Mouse (Mus musculus): Measurements from ENCODE around the gene Nfe2l1. TPM values are rescaled to one million over a fixed set of nuclear protein-coding genes. Genes with fewer than 3 reads are reported as not detected.

The Nfe2l1 gene
- polyA plus RNA-seq, 1 experiment from 2014 or later, result 67.8 TPM

DNA sequence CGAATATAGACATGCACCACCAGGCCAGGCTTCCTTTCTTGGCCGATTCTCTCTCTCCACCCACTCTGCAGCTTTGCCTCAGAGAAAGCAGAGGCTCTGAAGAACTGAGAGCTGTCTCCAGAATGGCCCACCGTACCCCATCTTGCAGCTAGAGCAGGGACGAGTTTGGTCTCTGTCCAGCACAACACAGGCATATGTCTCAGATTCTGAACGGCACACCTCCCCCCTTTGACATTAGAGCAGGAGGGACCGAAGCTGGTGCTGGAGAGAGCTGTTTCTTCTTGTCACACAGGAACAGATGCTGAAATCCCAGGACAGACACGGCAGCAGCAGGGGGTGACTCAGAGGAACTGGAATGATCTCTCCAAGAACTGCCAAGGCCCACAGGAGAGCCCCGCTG is 10.5 kb upstream of the Nfe2l1 start:
- no peaks in the 10 kb centered on the region for H3K9me3 ChIP-seq
- no peaks in the 10 kb centered on the region for H3K27me3 ChIP-seq
- WGBS, result 50% methylated on average over 8 of the region's 8 CpGs
- no peak overlapping the region for H3K27ac ChIP-seq
- H3K36me3 ChIP-seq, result no peaks in the 10 kb centered on the region
- H3K9ac ChIP-seq (replicated peaks), result no peak overlapping the region
- ATAC-seq, result no peak
- no peak overlapping the region for H3K4me3 ChIP-seq (replicated peaks)
- no peak overlapping the region for H3K4me2 ChIP-seq (replicated peaks)
- 0 out of 2 replicates have a peak, but pooled peaks cover 5% of the 10 kb centered on the region for H3K4me1 ChIP-seq (replicated peaks)

DNA sequence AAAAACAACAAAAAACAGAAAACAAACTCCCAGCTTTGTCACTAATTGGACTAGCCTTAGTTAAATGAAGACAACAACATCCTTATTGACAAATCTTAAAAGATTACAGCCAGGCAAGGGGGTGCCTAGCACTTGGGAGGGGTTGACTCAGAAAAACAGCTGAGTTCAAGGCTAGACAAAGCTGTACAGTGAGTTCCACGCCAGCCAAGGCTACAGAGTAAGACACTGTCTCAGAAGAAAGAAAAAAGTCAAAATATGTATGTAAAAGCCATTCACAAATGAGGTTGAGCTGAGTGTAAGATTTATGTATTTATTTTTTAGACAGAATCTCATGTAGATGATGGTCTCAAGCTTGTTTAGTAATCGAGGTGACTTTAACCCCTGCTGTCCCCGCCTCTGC is 10.1 kb upstream of the Nfe2l1 start:
- Histone ChIP-seq H3K9me3 (no peaks in the 10 kb centered on the region), H3K9ac (replicated peaks) (no peak overlapping the region), H3K4me2 (replicated peaks) (no peak overlapping the region), H3K4me1 (replicated peaks) (0 out of 2 replicates have a peak, but pooled peaks cover 5% of the 10 kb centered on the region), H3K27ac (no peak overlapping the region), H3K36me3 (no peaks in the 10 kb centered on the region), H3K27me3 (no peaks in the 10 kb centered on the region), H3K4me3 (replicated peaks) (no peak overlapping the region)
- 75% methylated on average over 3 of the region's 3 CpGs for WGBS
- ATAC-seq, result no peak

DNA sequence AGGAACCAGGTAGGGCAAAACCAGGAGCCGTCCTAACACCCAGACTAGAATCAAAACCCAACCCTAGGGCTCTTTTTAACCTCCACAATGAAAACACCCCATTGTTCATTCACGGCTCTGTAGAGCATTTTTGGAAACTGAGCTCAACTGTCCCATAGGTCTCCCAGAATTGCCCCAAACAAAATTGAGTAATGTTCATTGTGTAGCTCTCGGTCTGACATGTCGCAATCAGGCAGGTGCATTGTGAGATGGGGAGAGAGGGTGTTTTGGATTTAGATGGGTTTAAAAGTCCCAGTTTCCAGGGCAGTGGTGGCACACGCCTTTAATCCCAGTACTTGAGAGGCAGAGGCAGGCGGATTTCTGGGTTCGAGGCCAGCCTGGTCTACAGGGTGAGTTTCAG is 9.7 kb upstream of the Nfe2l1 start:
- Histone ChIP-seq H3K4me2 (replicated peaks) (no peak overlapping the region), H3K9me3 (no peaks in the 10 kb centered on the region), H3K36me3 (no peaks in the 10 kb centered on the region), H3K27ac (no peak overlapping the region), H3K4me1 (replicated peaks) (0 out of 2 replicates have a peak, but pooled peaks cover 5% of the 10 kb centered on the region), H3K27me3 (no peaks in the 10 kb centered on the region), H3K9ac (replicated peaks) (no peak overlapping the region), H3K4me3 (replicated peaks) (no peak overlapping the region)
- WGBS, result 86% methylated on average over 7 of the region's 7 CpGs
- ATAC-seq, result no peak

DNA sequence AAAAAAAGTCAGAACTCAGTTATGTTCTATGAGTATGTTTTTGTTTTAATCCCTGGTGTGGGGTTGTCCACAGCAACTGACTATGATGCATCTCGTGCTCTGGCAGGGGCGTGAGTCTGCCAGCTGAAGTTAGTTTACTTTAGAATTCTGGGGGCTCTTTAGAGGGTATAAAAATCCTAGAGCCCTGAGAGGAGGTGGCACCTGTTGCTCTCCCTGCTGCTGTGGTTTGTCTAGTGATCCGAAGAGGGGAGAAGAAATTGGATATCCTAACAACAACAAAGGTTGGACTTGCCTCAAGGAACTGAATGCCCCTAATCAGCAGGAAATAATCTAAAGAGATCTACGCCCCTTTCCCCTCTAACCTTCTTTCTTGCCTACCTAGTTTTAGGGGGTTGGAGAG is 8.6 kb upstream of the Nfe2l1 start:
- Histone ChIP-seq H3K4me3 (replicated peaks) (no peak overlapping the region), H3K27ac (no peak overlapping the region), H3K27me3 (0 out of 2 replicates have a peak, but pooled peaks cover 3% of the 10 kb centered on the region), H3K36me3 (no peaks in the 10 kb centered on the region), H3K4me2 (replicated peaks) (no peak overlapping the region), H3K4me1 (replicated peaks) (0 out of 2 replicates have a peak, but pooled peaks cover 5% of the 10 kb centered on the region), H3K9ac (replicated peaks) (no peak overlapping the region), H3K9me3 (no peaks in the 10 kb centered on the region)
- no peak for ATAC-seq
- WGBS, result 71% methylated on average over 4 of the region's 4 CpGs

DNA sequence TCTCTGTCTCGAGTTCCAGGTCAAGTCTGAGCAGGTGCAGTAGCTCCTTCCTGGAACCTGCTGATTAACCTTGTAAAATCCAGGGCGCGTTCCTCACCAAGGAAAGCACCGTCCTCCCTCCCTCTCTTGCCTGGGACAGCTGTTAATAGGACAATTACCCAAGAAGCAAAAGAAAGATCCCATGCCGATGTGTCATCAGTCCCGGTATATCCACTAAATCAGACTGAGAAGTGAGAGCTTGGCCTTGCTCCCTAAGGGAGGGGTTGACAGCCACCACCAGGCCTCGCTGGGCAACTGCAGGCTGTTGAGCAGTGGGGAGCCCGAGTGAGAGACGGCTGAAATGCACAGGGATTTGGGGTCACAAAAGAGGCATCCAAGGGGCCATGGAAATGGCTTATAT is 7.5 kb upstream of the Nfe2l1 start:
- Histone ChIP-seq H3K36me3 (no peaks in the 10 kb centered on the region), H3K27ac (no peak overlapping the region), H3K4me1 (replicated peaks) (0 out of 2 replicates have a peak, but pooled peaks cover 5% of the 10 kb centered on the region), H3K4me2 (replicated peaks) (no peak overlapping the region), H3K9me3 (no peaks in the 10 kb centered on the region), H3K27me3 (0 out of 2 replicates have a peak, but pooled peaks cover 3% of the 10 kb centered on the region), H3K4me3 (replicated peaks) (no peak overlapping the region), H3K9ac (replicated peaks) (no peak overlapping the region)
- no peak for ATAC-seq
- 33% methylated on average over 9 of the region's 9 CpGs for WGBS

DNA sequence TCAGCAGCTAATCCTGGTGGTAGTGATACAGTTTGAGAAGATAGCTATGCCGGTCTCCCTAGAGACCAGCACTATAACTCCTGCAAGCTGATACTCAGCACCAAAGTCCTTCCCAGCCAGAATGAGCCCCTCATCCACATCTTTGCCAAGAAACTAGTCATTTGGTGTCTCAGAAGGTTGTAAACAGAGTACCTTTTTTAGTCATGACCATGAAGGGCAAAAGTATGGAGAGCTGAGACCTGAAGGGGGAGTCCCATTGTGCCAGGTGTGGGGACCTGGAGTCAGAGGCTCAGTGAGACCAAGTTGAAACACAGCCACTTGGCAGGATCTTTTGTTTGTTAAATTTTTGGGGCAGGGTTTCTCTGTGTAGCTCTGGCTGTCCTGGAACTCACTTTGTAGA is 4.4 kb upstream of the Nfe2l1 start:
- H3K9me3 ChIP-seq, result no peaks in the 10 kb centered on the region
- no peak overlapping the region for H3K4me3 ChIP-seq (replicated peaks)
- no peak overlapping the region for H3K9ac ChIP-seq (replicated peaks)
- H3K27ac ChIP-seq, result no peak overlapping the region
- no peak overlapping the region for H3K4me2 ChIP-seq (replicated peaks)
- H3K4me1 ChIP-seq (replicated peaks), result peaks cover 5% of the 10 kb centered on the region
- H3K36me3 ChIP-seq, result no peaks in the 10 kb centered on the region
- WGBS, result 97% methylated on average over 1 of the region's 1 CpGs
- no peak for ATAC-seq
- 0 out of 2 replicates have a peak, but pooled peaks cover 3% of the 10 kb centered on the region for H3K27me3 ChIP-seq

DNA sequence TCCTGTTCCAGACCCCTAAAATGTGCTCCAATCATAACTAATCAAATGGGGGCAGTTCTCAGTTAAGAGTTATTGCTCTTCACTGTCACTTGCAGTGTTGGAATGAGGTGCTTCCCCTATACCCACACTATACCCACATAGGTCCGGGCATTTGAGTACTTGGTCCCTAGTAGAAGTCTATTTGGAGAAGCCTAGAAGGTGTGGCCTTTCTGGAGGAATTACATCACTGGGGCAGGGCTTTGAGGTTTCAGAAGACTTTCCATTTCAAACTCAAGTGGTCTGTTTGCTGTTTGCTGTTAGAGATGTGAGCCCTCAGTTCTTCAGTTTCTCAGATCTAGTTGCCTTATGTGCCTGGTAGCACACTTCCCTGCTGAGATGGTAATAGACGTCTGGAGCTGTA is 3.2 kb upstream of the Nfe2l1 start:
- Histone ChIP-seq H3K9ac (replicated peaks) (no peak overlapping the region), H3K4me3 (replicated peaks) (no peak overlapping the region), H3K36me3 (no peaks in the 10 kb centered on the region), H3K4me2 (replicated peaks) (no peak overlapping the region), H3K9me3 (no peaks in the 10 kb centered on the region), H3K27ac (no peak overlapping the region), H3K27me3 (0 out of 2 replicates have a peak, but pooled peaks cover 3% of the 10 kb centered on the region), H3K4me1 (replicated peaks) (peaks cover 17% of the 10 kb centered on the region)
- 67% methylated on average over 2 of the region's 2 CpGs for WGBS
- ATAC-seq, result no peak

DNA sequence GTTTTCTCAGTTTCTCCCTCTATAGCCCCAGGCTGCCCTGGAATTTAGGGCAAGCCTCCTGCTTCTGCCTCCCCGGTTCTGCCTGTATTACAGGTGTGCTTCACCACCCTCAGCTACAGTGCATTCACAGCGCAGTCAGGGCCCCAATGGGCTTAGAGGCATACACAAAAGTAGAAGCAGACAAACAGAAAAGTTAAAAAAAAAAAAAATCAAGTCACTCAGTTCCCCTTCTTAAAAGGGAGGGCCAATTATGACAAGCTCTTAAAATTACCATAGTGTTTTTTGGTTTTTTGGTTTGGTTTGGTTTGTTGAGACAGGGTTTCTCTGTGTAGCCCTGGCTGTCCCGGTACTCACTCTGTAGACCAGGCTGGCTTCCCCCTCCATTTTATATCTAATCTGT is 2.8 kb upstream of the Nfe2l1 start:
- Histone ChIP-seq H3K27ac (no peak overlapping the region), H3K27me3 (0 out of 2 replicates have a peak, but pooled peaks cover 3% of the 10 kb centered on the region), H3K4me2 (replicated peaks) (no peak overlapping the region), H3K36me3 (no peaks in the 10 kb centered on the region; the same call in 1 of the 2 replicates), H3K4me3 (replicated peaks) (no peak overlapping the region), H3K9me3 (no peaks in the 10 kb centered on the region), H3K9ac (replicated peaks) (no peak overlapping the region), H3K4me1 (replicated peaks) (peaks cover 21% of the 10 kb centered on the region)
- WGBS, result 91% methylated on average over 3 of the region's 3 CpGs
- ATAC-seq, result no peak

DNA sequence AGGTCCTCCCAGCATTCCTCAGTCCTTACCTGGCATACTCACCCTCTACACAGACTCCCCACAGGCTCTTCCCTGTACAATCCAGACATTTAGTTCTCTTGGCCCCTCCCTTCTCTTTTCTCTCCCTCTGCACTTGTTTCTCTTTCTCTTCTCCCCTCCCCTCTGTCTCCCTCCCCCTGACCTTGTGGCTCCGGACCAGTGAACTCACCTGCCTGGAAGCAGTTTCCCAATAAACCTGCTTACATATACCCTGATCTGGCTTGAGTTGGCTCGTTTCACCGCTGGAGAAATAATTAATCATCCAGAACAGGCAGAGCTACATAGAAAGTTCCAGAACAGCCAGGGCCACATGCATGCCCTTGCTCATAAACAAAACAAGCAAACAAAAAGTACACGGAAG is 1.7 kb upstream of the Nfe2l1 start:
- 86% methylated on average over 4 of the region's 4 CpGs for WGBS

DNA sequence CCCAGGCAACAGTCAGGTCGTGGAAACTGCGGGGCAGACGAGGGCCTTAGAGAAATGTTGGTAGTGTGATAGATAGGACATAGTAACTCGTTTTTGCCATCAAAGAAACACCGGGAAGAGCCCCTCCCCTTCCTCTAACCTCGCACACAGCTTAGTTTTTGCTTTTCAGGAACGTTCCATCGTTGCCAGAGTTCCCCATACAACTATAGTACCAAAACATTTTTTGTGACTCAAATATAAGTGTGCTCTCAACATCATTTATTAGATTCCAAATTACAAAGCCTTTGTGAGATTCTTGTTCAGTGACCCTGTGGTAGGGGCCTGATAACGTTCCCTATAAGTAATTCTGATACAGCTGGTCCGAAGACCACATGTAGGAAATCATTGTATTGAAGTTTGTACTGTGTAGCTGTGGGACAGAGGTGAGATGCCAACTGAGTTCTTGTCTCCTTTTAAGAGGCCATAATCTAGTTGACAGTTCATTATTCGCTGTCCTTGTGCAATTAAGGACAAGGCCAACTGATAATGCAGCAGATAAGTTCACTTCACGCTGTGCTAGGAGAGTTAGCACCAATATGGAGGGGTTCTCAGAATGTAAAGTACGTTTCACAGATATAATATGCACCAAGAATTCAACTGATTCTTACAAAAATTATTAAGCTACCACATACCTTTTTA is 910 bp upstream of the Nfe2l1 start:
- peak overlapping the region; percentile 61 for H3K9ac ChIP-seq (replicated peaks)
- peak overlapping the region; percentile 92 for H3K27ac ChIP-seq
- peaks cover 40% of the 10 kb centered on the region for H3K4me1 ChIP-seq (replicated peaks)
- ATAC-seq, result no peak
- peaks cover 16% of the 10 kb centered on the region for H3K36me3 ChIP-seq
- H3K4me3 ChIP-seq (replicated peaks), result peak overlapping the region; percentile 74
- 21% methylated on average over 13 of the region's 13 CpGs for WGBS
- H3K4me2 ChIP-seq (replicated peaks), result peak overlapping the region; percentile 58
- 0 out of 2 replicates have a peak, but pooled peaks cover 3% of the 10 kb centered on the region for H3K27me3 ChIP-seq
- no peaks in the 10 kb centered on the region for H3K9me3 ChIP-seq

More for the DNA sequence above, 1.7 kb upstream of the Nfe2l1 start:
- Histone ChIP-seq H3K27ac (no peak overlapping the region), H3K4me3 (replicated peaks) (no peak overlapping the region), H3K4me2 (replicated peaks) (no peak overlapping the region), H3K9ac (replicated peaks) (no peak overlapping the region), H3K4me1 (replicated peaks) (peaks cover 31% of the 10 kb centered on the region), H3K36me3 (peaks cover 10% of the 10 kb centered on the region), H3K27me3 (0 out of 2 replicates have a peak, but pooled peaks cover 3% of the 10 kb centered on the region), H3K9me3 (no peaks in the 10 kb centered on the region)
- ATAC-seq, result no peak

DNA sequence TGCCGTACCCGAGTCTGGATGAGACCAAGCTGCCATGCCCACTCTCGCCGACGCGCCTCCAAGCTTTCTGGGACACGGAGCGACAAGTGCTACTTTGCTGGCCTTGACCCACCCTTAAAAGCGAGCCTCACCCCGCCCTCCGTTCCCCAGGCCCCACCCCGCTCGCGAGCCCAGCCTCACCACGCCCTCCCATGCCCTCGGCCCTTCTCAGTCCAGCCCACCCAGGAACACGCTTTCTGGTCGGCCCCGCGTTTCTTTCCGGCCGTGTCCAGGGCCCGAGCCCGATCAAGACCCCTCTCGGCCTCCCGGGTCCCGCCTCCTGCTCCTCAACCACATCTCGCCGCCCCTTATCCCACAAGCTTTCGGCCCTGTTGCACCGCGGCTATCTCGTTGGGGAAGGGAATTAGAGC is 360 bp downstream of the Nfe2l1 start:
- H3K4me2 ChIP-seq (replicated peaks), result peak overlapping the region; percentile 83
- WGBS, result under 1% methylated on average over 33 of the region's 33 CpGs
- H3K4me1 ChIP-seq (replicated peaks), result peaks cover 52% of the 10 kb centered on the region
- peak overlapping the region; percentile 74 for H3K4me3 ChIP-seq (replicated peaks)
- H3K27me3 ChIP-seq, result 0 out of 2 replicates have a peak, but pooled peaks cover 3% of the 10 kb centered on the region
- H3K9ac ChIP-seq (replicated peaks), result peak overlapping the region; percentile 91
- H3K9me3 ChIP-seq, result no peaks in the 10 kb centered on the region
- peak; percentile 49 for ATAC-seq
- peak overlapping the region; percentile 93 for H3K27ac ChIP-seq
- H3K36me3 ChIP-seq, result peaks cover 16% of the 10 kb centered on the region

DNA sequence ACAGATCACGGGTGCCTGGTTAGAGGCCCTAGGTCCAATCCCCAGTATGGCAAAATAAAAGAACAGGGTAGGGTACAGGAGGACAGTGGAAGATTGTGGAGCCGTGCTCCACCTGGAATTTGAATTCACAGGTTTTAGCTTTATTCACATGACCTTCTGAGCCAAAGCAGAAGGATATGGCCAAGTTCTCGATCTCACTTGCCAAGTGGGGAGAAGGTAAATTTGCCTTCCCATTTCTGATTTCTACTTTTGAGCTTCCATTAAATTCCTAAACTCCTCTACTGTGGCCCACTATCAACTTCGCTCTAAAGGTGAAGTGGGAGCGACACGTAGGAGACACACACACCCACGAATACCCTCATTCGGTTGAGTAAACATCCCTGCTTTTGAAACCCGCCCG is 887 bp downstream of the Nfe2l1 start:
- H3K27ac ChIP-seq, result peak overlapping the region; percentile 93
- H3K9ac ChIP-seq (replicated peaks), result peak overlapping the region; percentile 91
- peaks cover 56% of the 10 kb centered on the region for H3K4me1 ChIP-seq (replicated peaks)
- 0 out of 2 replicates have a peak, but pooled peaks cover 2% of the 10 kb centered on the region for H3K27me3 ChIP-seq
- H3K4me2 ChIP-seq (replicated peaks), result peak overlapping the region; percentile 83
- no peak for ATAC-seq
- H3K4me3 ChIP-seq (replicated peaks), result peak overlapping the region; percentile 74
- 16% methylated on average over 10 of the region's 10 CpGs for WGBS
- H3K9me3 ChIP-seq, result no peaks in the 10 kb centered on the region
- peaks cover 16% of the 10 kb centered on the region for H3K36me3 ChIP-seq

Measured in midbrain, embryonic 13.5 days (tissue).